Mouse (Mus musculus): Measurements from ENCODE around the gene Rpl14.

Gene Rpl14

GRCm38 (mm10) chr9:120603956-120604355 lies 32.7 kb downstream of the Rpl14 start:
- no peak for DNase-seq (ENCODE audit: low spot score)

- DNase-seq (ENCODE audit: low spot score), result no peak
Measured at GRCm38 (mm10) chr9:120611055-120611454, 39.8 kb downstream of the Rpl14 start.

GRCm38 (mm10) chr9:120614059-120614458 lies 42.8 kb downstream of the Rpl14 start:
- DNase-seq (ENCODE audit: low spot score), result no peak

- no peak for DNase-seq (ENCODE audit: low spot score)
Measured at GRCm38 (mm10) chr9:120618101-120618500, 46.9 kb downstream of the Rpl14 start.

GRCm38 (mm10) chr9:120619347-120619708 lies 48.1 kb downstream of the Rpl14 start:
- no peak for DNase-seq (ENCODE audit: low spot score)

GRCm38 (mm10) chr9:120619709-120620408 lies 48.6 kb downstream of the Rpl14 start:
- no peak for DNase-seq (ENCODE audit: low spot score)

GRCm38 (mm10) chr9:120620409-120620745 lies 49.1 kb downstream of the Rpl14 start:
- DNase-seq (ENCODE audit: low spot score), result no peak
